Mouse (Mus musculus) olfactory bulb, adult 2 months (tissue): ENCODE data around the gene Gstp2.

Experiments used
- CTCF ChIP-seq: fragments of 200-500 bp; IDR thresholded peaks from 2 replicates; pipeline ENCODE4 v1.5.1; 2012; ENCODE audit warnings: low read depth, mild to moderate bottlenecking, low read length, moderate library complexity; ENCODE audit not compliant: insufficient read depth
- POLR2A ChIP-seq: fragments of 200-500 bp; IDR thresholded peaks from 2 replicates; pipeline ENCODE4 v1.6.1; 2012; ENCODE audit warnings: mild to moderate bottlenecking, low read depth, low read length, moderate library complexity; ENCODE audit not compliant: insufficient read depth

DNA sequence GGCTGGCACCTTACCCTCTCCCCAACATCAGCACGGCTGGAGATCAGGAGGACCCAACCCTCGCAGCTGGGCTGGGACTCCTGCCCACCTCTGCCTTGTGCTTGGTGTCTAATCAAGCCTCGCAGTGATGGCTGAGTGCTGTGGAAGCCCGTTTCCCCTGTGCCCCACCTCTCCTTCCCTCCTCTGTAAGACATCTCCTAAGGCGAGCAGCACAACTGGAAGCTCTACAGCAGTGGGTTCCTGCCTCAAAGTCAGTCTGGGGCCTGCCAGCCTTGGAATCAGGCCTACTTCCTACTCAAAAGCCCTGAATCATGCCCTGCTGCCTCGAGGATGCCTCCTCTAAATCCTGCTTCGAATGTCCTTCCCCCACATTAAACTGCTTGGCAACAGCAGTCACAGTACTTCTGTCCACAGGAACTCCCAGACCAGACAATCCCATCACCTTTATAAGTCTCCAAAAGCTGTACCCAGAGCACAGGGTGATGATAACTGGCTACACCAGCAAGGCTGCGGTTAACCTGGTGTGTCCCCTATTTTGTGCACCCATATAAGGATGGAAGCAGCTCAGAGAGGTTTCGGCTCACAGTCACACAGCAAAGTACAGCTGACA is 46.6 kb downstream of the Gstp2 start:
- TF ChIP-seq CTCF: no peak
- no peak for TF ChIP-seq POLR2A
